Mouse (Mus musculus) MEL-GATA-1-ER (cell line): ENCODE data around the gene Arhgap18.

Experiments
- DNase-seq: peaks from one replicate; pipeline ENCODE4 v3.0.0-alpha.2; 2012; ENCODE audit warnings: low read depth; ENCODE audit errors: extremely low read depth

Arhgap18 gene

DNA sequence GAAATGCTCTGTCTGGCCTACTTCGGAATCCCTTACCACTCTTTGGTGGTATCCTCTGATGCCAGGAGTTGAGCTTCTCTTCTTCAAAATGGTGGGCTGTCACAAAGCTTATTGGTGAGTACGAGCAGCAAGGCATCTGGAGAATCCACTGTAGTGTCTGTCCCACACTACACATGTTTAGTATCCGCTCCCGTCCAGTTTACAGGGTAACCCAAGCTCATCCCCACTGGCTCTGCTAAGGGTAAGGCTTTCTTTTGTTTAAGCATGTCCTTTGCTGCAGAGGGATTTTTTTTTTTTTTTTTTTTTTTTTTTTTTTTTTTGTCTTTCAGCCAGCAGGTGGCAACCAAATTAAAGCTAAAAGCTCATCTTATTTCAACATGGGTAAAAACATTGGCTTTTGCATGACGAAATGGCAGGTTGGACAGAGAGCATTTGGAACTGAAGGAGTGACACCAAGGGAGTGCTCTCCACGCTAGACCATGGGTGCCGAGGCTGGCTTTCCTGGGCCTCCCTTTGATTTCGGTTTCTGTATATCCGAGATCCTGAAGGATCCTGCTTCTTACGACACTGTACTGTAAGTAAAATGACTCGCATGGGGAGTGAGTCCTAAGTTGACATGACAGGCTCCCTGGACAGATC is at the start of gene Arhgap18:
TSS of gene Arhgap18 (plus strand) at position 493 of the 639 bp plus-strand sequence.
- DNase-seq = no peak

DNA sequence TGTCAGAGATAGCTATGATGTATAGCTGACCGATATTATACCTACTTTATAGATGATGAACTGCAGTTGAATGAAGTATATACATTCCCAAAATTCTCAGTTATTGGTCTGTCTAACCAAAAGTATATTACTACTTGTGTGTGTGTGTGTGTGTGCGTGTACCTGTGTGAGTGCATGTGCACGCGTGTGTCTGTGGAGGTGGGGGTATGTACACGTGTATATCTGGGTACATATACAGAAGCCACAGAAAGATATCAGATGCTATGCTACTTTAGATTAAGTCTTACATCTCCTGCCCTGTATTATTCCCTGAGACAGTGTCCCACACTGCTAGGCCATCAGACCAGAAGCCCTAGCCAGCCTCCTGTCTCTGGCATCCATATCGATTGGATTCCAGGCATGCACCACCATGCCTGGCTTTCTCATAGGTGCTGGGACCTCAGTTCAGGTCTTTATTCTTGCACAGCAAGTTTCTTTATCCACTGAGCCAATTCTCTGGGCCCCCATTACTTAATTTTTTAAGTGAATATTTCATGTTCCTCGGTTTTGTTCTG is 42.7 kb upstream of the Arhgap18 start:
- DNase-seq = no peak

DNA sequence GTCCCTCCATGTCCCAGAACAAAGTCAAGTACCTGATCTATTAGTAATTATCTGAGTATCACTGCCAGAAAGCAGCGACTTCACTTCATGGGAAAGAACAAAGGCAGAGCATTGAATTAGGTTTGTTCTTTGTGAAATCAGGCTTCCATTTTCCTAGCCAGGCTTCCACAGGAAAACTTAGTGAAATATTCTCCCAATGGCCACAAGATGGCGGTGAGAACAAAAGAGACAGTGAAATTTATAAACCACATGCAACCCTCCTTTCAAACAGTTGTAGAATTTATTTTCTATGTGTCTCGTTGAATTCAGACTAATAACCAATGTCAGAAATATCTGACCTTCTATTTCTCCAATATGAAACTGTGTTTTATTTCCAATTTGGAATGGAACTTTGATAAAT is 42.2 kb upstream of the Arhgap18 start:
- peak; percentile 32 for DNase-seq

DNA sequence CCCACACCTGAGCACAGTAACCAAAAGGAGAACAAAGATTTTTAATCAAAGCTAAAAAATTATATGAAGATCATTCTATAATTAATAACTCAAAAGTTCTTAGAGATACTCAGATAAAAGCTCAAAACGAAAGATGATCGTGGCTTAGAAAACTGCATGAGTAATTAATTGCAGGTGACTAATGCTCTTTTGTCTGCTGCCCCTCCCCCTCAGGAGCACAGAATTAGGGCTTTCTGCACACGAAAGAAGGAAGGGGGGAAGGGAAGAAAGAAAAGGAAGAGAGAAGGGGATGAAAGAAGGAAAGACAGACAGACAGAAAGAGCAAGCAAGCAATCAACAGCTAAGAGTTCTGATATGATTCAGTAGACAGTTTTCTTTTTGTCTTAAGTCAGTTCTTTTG is 39.2 kb upstream of the Arhgap18 start:
- DNase-seq = no peak

DNA sequence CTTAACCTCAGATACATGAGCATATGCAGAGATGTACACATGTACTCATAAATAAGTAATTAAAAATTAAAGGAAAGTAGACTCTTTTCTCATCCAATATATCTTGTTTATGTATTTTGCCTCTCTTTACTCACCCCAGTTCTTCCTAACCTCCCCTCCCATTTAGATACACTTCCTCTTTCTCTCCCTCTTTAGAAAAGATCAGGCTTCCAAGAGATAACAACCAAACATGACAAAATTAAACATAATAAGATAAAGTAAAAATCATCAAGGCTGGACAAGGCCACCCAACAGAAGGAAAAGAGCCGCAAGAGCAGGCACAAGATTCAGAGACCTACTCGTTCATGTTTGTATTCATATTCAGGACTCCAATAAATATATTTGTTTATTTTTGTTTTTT is 28.5 kb upstream of the Arhgap18 start:
- DNase-seq = peak; percentile 49

DNA sequence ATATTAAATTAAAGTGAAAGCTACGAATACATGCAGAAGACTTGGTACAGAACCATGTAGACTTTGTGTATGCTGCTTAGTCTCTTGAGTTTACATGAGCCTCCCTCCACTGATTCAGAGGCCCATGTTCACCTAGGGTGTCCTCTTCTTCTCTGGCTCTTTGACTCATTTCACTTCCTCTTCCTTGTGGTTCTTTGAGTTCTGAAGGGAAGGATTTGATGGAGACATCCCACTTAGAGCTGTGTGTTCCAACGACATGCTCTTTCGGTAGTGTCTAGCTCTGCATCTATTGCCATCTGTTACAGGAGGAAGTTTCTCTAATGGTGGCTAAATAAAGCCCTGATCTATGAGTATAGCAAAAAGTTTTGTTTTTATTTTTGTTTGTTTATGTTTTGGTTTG is 28.0 kb upstream of the Arhgap18 start:
- DNase-seq = peak; percentile 11

DNA sequence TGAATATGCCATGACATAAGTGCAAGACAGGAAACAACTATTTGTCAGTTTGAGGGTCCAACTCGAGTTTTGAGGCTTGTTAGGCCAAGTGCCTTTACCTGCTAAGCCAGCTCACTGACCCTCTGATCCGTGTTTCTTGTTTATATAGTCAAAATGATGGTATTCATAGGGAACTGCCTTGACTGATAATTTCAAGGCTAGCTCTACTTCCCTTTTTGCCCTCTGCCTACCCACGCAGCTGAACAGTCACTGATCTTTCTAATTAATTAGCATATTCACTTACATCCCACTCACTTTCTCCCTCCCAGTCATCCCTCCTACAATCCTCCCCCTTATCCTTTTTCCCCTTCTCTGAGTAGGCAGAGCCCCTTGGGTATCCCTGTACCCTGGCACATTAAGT is 2.4 kb upstream of the Arhgap18 start:
- DNase-seq = peak; percentile 54

DNA sequence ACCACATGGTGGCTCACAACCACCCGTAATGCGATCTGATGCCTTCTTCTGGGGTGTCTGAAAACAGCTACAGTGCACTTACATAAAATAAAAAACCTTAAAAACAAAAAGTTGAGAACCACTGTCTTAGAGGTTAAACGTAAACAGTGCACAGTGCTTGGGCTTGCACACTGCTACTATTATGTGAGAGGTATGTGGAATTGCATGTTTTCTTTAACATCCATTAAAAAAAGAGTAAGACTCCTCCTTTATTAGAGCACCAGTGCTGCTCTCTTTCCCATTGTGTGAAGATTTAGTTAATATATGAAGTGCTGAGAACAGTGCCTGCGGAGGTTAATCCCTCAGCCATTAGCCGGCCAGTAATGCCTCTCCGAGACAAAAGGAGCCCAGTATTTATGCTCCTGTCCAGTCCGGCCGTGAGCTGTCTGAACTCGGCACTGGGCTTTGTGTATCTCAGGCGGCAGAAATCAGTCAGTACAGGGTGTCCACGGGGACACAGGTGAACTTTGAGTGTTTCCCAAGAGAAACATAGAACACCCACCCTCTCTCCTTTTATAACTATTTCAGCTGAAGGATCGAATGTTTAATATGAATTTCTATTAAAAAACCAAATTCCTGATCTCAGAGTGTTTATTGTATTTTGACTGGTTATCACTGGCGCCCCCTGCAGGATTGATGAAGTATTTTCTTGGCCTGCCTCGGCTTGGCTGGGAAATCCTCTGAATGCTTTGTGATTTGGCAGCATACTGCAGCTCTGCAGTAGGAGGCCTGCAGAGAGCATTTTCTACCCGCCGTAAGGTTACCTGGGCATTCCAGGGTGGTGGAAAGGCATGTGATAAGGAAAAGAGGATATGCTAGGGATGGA is 925 bp upstream of the Arhgap18 start:
- DNase-seq = no peak

DNA sequence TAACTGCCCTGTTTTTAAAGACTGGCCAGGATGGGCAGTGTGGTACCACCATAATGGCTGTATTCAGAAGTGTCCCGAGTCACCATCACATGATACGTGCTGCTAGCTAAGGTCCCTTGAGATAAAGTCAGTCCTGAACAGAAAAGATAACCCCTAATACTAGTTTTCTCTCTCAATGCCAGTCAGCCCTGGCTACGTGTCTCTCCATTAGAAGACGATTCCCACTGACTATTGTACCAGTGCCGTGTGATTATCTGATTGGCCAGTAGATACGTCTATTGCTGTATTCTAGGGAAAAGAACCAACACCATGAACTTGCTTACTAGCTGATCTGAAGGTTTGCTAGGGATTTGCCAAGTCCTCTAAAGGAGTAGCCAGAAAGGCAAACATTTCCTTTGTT is 785 bp downstream of the Arhgap18 start:
- no peak for DNase-seq

DNA sequence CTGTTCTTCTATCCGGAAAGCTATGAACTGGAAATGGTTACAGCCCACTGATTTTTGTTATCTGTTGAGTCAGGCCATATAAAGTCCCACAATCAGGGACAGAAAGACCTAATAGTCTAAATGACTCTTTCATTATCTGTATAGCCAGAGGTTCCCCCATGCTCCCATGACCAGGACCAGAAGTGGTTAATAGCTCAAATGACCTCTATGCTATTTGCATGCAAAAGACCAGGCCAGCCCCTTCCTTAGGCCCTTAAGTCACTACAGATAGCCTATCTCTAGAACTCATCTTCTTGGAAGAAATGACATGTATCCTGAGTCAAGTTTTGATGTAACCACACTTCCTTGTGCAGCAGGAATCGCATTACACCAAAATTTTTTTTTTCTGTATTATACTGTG is 4.0 kb downstream of the Arhgap18 start:
- no peak for DNase-seq

DNA sequence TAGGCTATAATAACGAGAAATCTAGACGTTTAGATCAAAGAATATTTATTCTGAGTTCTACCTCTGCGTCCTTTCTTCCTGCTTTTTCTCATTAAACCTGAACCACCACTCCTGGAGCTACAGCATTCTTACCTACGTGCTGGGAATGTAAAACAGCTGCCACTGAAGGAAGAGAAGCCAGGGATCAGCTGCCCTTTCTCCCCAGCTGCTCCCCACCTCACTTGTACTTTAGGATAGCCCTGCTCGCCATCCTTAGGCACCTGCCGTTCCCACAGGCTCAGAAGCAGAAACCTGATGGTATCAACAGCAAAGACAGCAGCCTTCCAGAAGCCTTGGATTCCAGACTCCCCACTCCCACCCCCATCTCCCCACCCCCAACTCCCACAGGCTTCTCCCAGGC is 6.2 kb downstream of the Arhgap18 start:
- no peak for DNase-seq

DNA sequence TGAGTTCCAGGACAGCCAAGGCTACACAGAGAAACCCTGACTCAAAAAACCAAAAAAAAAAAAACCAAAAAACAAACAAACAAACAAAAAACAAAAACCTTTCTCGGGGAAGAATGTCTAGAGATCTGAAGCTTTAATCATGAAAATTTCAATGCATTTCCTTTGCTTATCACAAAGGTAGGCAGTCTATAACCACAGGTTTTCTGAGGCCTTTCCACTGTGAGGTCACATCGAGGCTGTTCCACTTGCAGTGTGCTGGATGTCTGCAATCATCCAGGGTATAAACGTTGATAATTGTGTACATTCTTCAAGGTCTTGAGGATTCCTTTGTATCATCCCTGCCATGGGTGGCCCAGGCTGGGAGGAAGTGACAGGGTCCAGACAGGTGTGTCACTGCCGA is 7.9 kb downstream of the Arhgap18 start:
- no peak for DNase-seq

DNA sequence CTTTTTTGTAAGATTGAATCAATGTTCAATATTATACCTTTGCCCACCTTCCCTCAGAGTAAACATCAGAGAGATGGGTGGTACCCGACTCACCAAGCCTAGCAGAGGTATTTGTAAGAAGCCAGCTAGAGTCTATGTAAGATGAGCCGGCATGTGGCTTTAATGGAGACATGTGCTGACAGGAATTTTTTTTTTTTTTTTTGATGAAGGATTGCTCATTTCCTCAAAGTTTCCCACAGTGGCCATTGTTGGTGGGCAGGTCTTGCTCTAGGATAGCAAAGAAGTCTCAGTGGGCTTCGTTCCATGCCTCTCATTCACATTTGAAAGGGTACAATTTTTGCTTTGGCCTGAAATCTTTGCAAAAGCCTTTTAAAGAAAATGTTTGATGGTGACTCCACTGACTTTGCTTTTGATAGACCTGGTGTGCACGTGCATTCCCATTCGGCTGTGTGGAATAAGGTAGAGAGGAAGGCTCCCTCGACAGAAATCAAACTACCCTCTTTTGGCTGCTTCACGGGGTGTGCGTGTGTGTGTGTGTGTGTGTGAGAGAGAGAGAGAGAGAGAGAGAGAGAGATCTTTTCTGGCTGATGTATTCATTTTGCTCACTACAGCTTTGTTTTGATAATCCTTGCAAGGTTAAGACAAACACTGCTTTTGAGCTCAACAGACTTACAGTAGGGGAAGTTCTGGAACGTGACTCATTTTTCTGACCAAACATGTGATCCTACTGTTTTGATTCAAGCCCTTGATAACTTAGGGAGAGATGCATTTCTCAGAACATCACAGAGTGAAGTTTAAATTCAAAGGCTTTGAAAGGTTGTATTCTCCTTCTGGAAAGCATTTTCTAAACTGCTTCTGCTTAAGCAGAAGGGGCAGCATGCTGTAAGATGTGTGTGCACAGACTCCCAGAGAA is 9.0 kb downstream of the Arhgap18 start:
- DNase-seq = no peak

DNA sequence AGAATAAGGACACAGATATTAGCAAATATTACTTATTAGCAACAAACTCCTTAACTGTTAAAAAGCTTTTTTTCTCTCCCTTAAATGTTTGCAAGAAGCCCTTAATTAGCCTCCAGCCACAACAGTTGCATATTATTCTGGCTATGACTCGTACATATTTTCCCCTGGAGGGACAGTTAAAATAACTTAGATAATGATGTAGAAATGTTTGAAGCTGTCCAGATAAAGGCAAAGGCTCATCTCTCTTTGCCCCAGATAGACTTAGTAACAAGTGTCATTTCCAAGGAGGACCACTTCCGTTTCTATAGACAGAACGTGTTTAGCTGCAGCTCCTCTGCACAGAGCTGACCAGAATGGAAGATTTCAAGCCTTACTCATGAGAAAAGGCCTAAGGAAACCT is 14.0 kb downstream of the Arhgap18 start:
- no peak for DNase-seq

DNA sequence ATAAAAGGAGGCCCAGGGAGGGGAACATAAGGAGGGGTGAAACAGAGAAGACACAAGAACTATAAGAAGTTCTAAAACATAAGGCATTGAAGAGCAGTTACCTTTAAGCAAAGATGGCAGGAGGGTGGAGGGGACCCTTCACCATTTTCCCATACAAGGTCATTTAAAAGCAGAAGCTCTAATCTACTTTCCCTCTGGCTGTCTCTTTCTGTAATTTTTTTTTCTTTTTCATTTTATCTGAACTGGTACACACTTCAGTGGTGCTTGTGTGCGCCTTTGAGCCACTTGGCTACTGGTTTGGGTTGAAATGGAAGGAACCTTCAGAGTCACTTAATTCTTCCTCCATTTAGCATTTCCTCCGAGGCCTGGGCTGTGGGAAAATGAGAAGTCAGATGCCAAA is 15.7 kb downstream of the Arhgap18 start:
- DNase-seq = peak; percentile 29

DNA sequence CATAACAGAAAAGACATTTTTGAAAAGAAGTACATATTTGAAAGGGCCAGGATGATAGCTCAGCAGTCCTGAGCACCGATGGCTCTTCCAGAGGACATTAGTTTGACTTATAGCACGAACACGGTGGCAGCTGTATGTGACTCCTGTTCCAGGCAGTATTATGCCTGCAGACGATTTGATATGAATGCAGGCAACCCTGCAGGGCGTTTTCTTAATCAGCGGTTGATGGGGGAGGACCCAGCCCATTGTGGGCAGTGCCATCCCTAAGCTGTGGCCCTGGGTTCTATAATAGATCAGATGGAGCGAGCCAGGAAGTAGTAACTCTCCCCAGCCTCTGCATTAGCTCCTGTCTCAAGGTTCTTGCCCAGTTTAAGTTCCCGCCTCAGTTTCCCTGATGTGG is 16.8 kb downstream of the Arhgap18 start:
- DNase-seq = no peak

DNA sequence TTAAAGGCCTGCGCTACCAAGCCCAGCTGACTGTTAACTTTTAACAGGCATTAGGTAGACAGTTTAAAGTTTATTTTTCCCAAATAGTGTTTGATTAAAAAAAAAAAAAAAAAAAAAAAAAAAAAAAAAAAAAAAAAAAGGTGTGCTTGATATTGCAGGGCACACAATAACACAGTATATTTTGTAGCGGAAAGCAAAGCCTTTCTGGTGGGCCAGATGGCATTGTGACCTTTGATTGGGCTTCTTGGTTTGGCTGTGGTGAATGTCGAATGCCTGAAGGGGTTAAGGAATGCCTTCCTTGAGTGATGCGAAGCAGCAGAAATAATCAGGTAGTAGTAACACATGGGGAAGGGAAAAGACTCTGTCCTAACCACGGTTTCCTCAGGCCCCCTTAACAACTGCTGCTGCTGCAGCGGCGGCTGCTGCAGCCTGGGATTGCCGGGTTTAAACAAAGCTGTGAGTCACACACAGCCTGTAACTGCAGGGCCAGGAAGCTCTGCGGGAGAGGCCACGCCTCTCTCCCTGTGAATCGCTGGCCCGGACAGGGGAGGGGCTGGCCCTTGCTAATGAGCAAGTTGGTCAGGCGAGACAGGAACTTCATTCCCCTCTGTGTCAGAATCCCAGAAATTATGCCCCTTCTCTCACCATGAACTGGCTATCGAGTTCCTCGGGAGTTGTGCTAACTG is 18.9 kb downstream of the Arhgap18 start:
- peak; percentile 86 for DNase-seq

DNA sequence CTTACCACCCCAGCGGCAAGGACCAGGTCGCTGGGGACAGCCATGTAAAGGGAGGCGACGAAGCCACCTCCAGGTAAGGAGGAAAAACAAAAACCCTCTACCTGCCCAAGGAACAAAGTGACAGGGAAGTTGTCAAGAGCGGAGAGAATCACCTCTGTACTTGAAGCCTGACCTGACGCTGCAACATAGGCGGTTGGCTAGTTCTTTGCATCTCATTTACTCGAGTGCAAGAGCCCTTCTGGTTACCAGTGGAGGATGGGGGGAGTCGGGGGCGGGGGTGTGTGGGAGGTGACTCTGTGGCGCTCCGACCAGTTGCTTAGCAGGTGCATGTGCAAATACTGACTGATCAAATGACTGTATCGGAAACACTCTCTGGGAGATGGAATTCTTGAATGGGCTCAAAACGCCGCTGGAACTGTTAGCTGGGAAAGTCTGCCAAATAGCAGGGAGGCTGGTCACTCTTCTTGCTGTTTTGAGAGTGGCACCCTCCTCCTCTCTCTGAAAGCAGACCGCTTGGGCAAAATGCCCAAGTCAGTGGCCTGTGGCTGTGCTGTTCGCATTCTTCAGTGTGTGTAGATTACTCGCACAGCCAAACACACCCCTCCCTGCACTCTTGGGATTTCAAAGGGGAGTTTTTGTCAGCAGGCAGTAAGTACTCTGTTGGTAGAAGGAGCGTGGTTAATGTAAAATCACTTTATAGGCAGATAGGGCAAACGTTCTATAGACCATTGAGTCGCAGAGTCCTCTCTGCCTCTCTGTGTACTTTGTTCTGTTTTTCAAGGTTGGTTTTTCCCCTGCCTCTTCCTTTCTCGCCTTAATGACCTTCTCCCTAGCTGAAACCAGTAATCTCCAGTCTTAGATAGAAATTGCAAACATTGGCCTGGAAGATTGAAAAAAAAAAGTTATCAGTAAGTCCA is 19.7 kb downstream of the Arhgap18 start:
- DNase-seq = peak; percentile 35

DNA sequence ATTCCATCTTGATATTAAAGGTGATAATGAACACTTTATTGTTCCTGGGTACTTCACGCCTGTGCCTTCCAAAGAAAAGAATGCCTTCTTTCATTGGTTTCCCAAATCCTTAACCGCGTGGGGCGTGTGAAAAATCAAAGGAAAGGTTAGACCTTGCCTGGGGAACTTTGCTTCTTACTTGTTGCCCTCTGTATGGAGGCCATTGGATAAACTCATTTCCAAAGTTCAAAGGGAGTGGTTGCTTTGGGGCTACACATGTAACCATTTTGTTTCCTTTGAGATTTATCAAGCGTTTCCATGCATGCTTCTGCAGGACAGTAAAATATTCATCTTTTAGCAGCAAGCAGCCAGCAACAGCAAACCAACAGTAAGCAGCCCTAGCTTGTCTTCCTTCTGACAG is 20.3 kb downstream of the Arhgap18 start:
- no peak for DNase-seq

DNA sequence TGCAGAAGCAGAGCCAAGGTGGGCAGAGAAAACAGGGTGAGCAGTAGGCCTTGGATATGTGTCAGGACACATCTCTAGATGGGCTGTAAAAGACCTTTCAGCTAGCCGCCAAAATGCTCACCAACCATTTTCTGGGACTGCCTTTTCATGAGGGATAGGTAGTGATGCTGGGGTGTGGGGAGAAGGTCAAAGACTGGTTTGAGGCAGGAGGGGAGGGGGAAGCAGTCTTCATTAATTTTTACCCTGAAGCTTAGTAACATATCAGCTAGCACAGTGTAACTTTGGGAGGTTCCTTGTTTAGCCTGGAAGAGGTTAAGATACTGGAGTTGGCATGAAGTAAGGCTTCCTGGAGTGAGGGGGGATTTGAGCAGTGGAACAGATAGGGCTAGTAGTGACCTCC is 21.0 kb downstream of the Arhgap18 start:
- no peak for DNase-seq
